Mouse (Mus musculus): ENCODE results near the gene Trappc12.
A peak's percentile ranks its signal among the peaks of the same experiment; 100 is the strongest.

Trappc12 gene

GRCm38 (mm10) chr12:28690730-28691129 is 59.5 kb downstream of the Trappc12 start:
- no peak for DNase-seq (ENCODE audit: low read depth, low spot score)

GRCm38 (mm10) chr12:28688996-28689395 is 61.3 kb downstream of the Trappc12 start:
- DNase-seq (ENCODE audit: low read depth, low spot score): no peak

GRCm38 (mm10) chr12:28686199-28686879 is 63.9 kb downstream of the Trappc12 start:
- DNase-seq (ENCODE audit: low read depth, low spot score): no peak

GRCm38 (mm10) chr12:28685771-28686170 is 64.5 kb downstream of the Trappc12 start:
- no peak for DNase-seq (ENCODE audit: low read depth, low spot score)

GRCm38 (mm10) chr12:28684674-28685073 is 65.6 kb downstream of the Trappc12 start:
- DNase-seq (ENCODE audit: low read depth, low spot score): no peak

- DNase-seq (ENCODE audit: low read depth, low spot score): no peak
Observed at GRCm38 (mm10) chr12:28675925-28676209, 74.4 kb downstream of the Trappc12 start.

GRCm38 (mm10) chr12:28675121-28675924 is 74.9 kb downstream of the Trappc12 start, which contains the start of gene Adi1:
Gene Adi1, plus strand, starts transcription at chr12:28675231.
- peak; percentile 87 for DNase-seq (ENCODE audit: low read depth, low spot score)

GRCm38 (mm10) chr12:28674038-28674720 is 76.1 kb downstream of the Trappc12 start:
- no peak for DNase-seq (ENCODE audit: low read depth, low spot score)

- no peak for DNase-seq (ENCODE audit: low read depth, low spot score)
Observed at GRCm38 (mm10) chr12:28667287-28667686, 83.0 kb downstream of the Trappc12 start.

- DNase-seq (ENCODE audit: low read depth, low spot score): no peak
Observed at GRCm38 (mm10) chr12:28666734-28667133, 83.5 kb downstream of the Trappc12 start.

- DNase-seq (ENCODE audit: low read depth, low spot score): no peak
Observed at GRCm38 (mm10) chr12:28662628-28663027, 87.6 kb downstream of the Trappc12 start.

GRCm38 (mm10) chr12:28649141-28650110 is 100.8 kb downstream of the Trappc12 start, which contains the start of gene Rnaseh1:
Gene Rnaseh1, plus strand, starts transcription at chr12:28649602.
- DNase-seq (ENCODE audit: low read depth, low spot score): peak; percentile 91

Data from CD4-positive helper T cell, adult 2 months (primary cell).